Mouse (Mus musculus) bone marrow macrophage, adult 2 months (primary cell): Measurements from ENCODE around the gene Rnf151. TPM values are rescaled to one million over a fixed set of nuclear protein-coding genes. Genes with fewer than 3 reads are reported as not detected.

Experiments used
- H3K27ac ChIP-seq: 2 replicates; pipeline ENCODE4 v1.5.1; 2012; ENCODE audit warnings: low read depth, low read length; ENCODE audit not compliant: insufficient read depth
- H3K4me1 ChIP-seq: 2 replicates; pipeline ENCODE4 v1.6.1; 2012; ENCODE audit warnings: low read length; ENCODE audit not compliant: control insufficient read depth, insufficient read depth
- H3K4me3 ChIP-seq: 2 replicates; pipeline ENCODE4 v1.5.1; 2012; ENCODE audit warnings: mild to moderate bottlenecking, low read length, moderate library complexity; ENCODE audit not compliant: insufficient read depth
- CTCF ChIP-seq: IDR thresholded peaks from 2 replicates; pipeline ENCODE4 v1.5.1; 2012; ENCODE audit warnings: low read depth, mild to moderate bottlenecking, low read length, moderate library complexity
- POLR2A ChIP-seq: IDR thresholded peaks from 2 replicates; pipeline ENCODE4 v1.6.1; 2012; ENCODE audit warnings: mild to moderate bottlenecking, low read depth, low read length, borderline replicate concordance
- polyA plus RNA-seq: library from polyadenylated mRNA; stranded (reverse); fragments of >200 nt; gene quantifications from 2 replicates; pipeline ENCODE4 v1.2.4, GENCODE M21; 2012; ENCODE audit not compliant: missing spikeins, insufficient read depth, insufficient read length

Rnf151 gene
- polyA plus RNA-seq, 1 experiment = not detected

DNA sequence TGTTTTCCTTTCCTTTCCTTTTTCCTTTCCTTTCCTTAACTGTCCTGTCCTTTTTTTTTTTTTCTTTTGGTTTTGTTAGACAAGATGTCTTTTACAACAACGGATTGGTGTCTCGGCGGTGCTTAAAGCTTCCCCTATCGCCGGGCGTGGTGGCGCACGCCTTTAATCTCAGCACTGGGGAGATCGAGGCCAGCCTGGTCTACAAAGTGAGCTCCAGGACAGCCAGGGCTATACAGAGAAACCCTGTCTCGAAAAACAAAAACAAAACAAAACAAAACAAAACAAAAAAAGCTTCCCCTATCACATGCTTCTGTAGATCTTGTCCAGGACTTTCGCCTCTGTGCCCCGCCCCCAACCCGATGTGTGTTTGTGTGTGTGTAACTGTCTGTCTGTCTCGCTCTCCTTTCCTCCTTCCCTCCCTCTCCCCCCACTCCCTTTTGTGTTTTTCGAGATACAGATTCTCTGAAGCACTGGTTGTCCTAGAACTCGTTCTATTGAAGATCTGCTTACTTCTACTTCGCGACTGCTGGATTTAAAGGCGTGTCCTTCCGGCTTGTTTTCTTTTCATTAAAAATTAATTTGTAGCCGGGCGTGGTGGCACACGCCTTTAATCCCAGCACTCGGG is 9.9 kb downstream of the Rnf151 start:
- Histone ChIP-seq H3K27ac (peak overlapping the region; percentile 84), H3K4me3 (peak overlapping the region; percentile 81), H3K4me1 (peaks cover 5% of the 10 kb centered on the region; the same call in 1 of the 2 replicates)
- TF ChIP-seq CTCF (no peak), POLR2A (no peak)

DNA sequence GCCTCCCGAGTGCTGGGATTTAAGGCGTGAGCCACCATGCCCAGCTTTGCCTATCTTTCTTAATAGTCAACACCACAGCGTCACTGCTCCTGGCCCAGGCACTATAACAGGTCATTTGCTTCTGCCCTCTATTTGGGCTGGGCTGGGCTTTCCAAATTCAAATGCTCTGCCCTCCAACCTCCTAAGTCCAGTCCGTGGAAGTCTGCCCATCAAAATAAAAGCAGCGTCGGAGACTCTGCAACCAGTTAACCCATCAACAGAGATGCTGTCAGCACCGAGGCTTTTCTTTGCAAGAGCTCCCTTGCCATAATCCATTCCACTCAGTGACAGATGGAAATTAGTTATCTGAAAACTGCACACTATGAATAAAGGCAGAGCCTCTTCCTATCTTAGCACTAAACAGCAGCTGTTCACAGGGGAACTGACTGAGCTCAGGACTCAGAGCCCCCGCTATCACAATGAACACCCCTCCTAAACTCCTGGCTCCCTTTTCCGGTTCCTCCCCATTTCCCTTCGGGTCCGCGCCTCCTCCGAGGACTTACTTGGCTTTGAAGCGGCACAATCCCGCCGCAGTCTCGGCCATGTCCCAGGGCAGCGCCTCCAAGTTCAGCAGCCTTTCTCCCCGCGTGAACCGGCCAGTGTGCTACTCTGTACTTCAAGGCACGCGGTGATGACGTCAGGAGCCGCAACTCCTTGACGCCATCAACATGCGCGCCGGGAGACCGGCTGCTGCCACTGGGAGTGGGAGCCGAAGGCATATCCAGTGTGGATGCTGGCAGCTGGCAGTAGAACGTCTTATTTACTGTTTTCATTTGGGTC is 10.7 kb downstream of the Rnf151 start, which contains the start of gene Tbl3:
Gene Tbl3 (minus strand): TSS at position 679 of the 819 bp plus-strand sequence.
- Histone ChIP-seq H3K4me1 (peaks cover 5% of the 10 kb centered on the region; the same call in 1 of the 2 replicates), H3K27ac (peak within 1 kb of the TSS; percentile 84), H3K4me3 (peak within 1 kb of the TSS; percentile 81)
- no peak for TF ChIP-seq POLR2A
- no peak for TF ChIP-seq CTCF

DNA sequence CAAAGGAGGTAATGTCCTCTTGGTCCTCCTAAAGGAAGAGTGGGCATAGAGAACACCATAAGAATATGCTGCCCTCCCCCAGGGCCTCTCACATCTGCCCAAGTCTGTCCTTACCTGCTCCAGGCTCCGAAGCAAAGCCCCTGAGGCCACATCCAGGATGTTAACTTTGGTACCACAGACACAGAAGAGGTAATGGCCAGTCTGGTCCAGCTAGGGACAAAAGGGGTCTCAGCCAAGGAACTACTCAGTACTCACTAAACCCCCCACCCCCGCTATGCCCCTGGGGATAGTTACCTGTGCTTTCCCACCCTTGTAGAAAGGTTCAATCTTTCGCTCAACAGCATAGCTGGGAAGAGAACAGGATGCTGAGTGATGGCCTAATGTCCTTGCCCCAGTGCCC is 12.0 kb downstream of the Rnf151 start:
- Histone ChIP-seq H3K4me1 (peaks cover 5% of the 10 kb centered on the region; the same call in 1 of the 2 replicates), H3K4me3 (no peak overlapping the region), H3K27ac (no peak overlapping the region)
- TF ChIP-seq CTCF (no peak), POLR2A (no peak)

DNA sequence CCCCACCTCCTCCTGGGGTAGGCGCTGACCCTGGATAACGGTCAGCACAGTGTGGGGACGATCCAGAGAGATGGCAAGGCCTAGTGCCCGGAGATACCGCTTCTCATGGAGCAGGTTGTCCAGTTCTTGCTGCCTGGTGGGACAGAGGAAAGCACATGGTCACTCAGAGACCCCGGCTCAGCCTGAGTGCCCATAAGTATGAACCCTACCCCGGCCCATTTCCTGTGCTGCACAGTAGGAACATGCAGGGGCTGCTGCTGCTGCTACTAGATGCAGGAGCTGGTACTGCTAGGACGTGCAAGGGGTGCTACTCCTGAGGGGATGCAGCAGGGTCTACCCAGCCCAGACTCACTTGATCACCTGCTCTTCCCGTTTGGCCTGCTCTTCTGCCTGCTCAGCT is 16.6 kb downstream of the Rnf151 start:
- TF ChIP-seq POLR2A (no peak), CTCF (no peak)
- H3K27ac ChIP-seq = no peak overlapping the region

DNA sequence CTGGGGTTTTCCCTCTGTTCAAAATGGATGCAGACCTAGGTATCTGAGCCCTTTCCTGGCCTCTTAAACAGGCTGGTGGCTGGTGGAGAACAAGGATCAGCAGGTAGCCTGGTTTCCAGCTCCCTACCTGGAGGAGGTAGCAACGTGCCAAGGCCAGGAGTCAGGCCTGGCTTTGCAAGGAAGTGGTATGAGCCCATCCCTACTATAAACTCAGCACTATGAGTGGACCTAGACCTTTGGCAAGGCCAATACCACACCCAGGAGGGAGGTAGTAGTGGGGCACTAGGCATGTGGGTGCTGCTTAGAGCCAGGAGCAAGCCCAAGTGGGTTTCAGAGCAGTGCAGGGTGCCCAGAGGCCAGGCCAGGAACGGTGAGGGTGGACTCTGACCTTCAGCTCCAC is 18.4 kb downstream of the Rnf151 start:
- Histone ChIP-seq H3K27ac (no peak overlapping the region), H3K4me3 (no peak overlapping the region), H3K4me1 (peaks cover 8% of the 10 kb centered on the region)
- TF ChIP-seq CTCF (no peak), POLR2A (no peak)

More for the DNA sequence above, 16.6 kb downstream of the Rnf151 start:
- no peak overlapping the region for H3K4me3 ChIP-seq
- H3K4me1 ChIP-seq = peaks cover 7% of the 10 kb centered on the region; the same call in 1 of the 2 replicates

DNA sequence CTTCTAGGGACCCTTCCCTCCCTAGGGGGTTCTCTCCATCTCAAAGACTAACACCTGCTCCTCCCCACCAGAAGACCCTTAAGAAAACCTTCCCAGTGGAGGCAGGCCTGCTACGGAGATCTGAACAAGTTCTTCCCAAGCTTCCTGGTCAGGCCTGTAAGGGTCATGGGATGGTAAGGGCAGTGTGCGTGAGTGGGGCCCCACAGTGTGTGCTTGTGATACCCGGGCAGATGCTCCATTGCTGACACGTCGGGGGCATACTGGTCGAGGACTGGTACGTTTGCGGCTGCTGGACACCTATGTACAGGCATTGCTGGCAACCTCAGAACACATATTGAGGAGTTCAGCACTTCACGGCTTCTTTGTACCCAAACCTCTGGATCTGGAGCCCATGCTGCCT is 19.1 kb downstream of the Rnf151 start:
- Histone ChIP-seq H3K27ac (no peak overlapping the region), H3K4me3 (no peak overlapping the region), H3K4me1 (peaks cover 12% of the 10 kb centered on the region)
- TF ChIP-seq CTCF = no peak
- no peak for TF ChIP-seq POLR2A

DNA sequence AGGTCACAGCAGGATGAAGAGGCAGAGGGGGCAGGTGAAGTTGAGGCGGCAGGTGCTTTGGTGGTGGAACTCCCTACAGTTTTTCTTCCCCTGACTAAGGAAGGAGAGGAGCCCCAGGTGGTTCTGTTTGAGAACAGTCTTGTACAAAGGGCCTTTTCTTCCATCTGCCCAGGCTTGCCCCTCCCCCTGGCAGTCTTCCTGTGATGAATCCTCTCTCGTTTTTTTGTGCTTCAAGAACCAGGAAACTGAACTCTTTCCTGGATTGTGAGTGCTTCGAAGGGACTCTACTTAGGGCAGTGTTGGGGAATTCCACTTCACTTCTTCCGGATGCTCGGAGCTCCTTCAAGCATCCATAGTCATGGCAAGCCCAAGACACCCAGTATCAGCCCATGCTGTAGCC is 19.9 kb downstream of the Rnf151 start:
- H3K27ac ChIP-seq = no peak overlapping the region
- no peak overlapping the region for H3K4me3 ChIP-seq
- no peak for TF ChIP-seq POLR2A
- TF ChIP-seq CTCF = no peak
- peaks cover 17% of the 10 kb centered on the region for H3K4me1 ChIP-seq

DNA sequence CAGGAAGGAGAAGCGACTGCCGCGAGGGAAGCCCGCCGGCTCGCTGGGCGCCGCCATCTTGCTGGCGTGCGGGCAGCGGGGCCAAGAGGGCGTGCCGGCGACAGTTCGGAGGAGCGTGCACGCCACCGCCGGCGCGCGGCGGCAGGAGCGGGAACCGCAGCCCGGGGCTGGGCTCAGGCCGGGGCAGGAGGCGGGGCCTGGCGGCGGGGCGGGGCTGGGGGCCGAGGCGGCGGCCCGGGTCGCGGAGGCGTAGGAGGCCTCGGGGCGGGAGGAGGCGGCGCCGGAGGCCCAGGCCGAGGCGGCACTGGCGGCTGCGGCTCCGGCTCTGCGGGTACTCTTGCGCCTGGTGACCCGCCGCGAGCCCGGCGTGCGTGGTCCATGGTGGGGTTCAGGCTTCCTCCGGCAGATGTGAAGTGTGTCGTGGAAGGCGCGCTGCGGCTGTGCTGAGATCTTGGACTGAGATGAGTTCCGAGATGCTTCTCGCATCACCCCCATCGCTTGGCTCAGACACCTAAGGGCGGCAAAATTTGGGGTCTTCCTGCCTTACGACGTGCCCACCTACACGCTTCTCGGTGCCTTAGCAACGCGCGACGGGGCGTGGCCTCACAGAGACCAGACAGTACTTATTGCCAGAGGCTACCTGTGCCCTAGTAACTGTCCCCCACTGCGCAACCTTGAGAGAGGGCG is 21.7 kb downstream of the Rnf151 start, which contains the start of the genes Gfer and Noxo1:
Gene Gfer (minus strand): TSS at position 146 of the 687 bp plus-strand sequence.
Gene Noxo1 (plus strand): TSS at position 224 of the 687 bp plus-strand sequence.
- H3K4me1 ChIP-seq = peaks cover 33% of the 10 kb centered on the region
- peak within 1 kb of the TSS; percentile 98 for H3K4me3 ChIP-seq
- H3K27ac ChIP-seq = peak within 1 kb of the TSS; percentile 52
- no peak for TF ChIP-seq POLR2A
- TF ChIP-seq CTCF = no peak

DNA sequence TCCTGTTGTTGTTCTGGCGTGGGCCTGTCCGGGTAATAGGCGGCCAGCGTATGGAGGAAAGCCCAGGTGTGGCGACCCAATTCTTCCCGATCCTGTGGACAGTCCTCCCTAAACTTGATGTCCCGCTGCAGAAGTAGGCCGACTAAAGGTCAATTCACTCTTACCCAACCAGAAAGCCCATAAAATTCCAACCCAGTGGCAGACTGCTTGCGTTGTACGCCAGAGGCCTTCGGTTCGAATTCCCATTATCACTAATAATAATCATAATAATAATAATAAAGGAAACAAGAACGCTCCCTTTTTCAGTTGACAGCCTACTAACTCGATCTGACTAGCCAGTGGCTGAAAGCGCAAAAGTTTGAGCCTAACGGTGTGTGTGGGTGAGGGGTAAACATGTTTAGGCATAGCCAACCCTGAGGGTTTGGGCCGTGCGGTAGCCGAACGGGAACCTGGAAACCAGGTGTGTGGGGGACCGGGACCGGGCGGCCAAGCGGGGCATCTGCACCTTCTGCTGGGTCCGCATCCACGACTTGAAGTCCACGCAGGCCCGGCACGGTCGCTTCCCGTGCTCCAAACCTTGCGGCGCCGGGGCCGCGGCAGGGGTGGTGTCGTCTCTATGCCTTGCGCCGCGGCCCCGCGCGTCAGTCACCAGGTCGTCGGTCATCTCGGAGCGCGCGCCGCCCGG is 22.4 kb downstream of the Rnf151 start:
- Histone ChIP-seq H3K4me1 (peaks cover 36% of the 10 kb centered on the region), H3K4me3 (peak overlapping the region; percentile 98), H3K27ac (peak overlapping the region; percentile 52)
- TF ChIP-seq CTCF (no peak), POLR2A (no peak)

DNA sequence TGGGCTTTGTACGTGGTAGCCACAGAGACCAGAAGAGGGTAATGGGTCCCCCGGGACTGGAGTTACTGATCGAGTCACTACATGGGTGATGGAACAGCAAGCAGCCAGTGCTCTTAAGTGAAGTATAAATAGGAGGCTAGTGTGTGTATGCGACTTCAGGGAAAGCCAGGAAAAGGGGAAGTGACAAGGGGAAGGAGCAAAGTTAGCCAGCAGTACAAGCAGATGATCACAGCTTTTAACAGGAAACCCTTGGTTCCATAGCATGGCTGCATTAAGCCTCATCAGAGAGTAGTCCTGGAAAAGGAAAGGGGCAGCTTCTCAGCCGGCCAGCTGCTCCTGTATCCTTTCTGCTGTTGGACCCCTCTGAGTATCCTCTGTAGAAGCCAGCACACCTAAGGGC is 25.5 kb downstream of the Rnf151 start:
- no peak overlapping the region for H3K4me3 ChIP-seq

More for the DNA sequence above, 25.5 kb downstream of the Rnf151 start:
- TF ChIP-seq POLR2A = no peak
- TF ChIP-seq CTCF = no peak
- peak overlapping the region; percentile 43 for H3K27ac ChIP-seq
- H3K4me1 ChIP-seq = peaks cover 43% of the 10 kb centered on the region
